Mouse (Mus musculus): ENCODE results near the gene Rcbtb2.

GRCm38 (mm10) chr14:73106957-73107356, 15.9 kb upstream of the Rcbtb2 start:
- TF ChIP-seq CTCF (IDR thresholded peaks at IDR 0.05; ENCODE audit: control insufficient read depth, insufficient read depth, insufficient replicate concordance, low read depth, low read length) (no peak), POLR2A (IDR thresholded peaks at IDR 0.05; ENCODE audit: control insufficient read depth, low read depth, low read length) (no peak)

Measured in testis, adult 2 months (tissue).